Mouse (Mus musculus) heart, adult 11 months (tissue): ENCODE measurements at regions not wholly inside any gene's neighbourhood (a gene's known extent, or its start where the extent isn't known, plus 50 kb on each side); places are given as distances from the start of the nearest gene placed in this dataset.

Experiments
- DNase-seq: peaks from one replicate; pipeline ENCODE4 v3.0.0; 2022

- DNase-seq, result no peak
Measured at GRCm38 (mm10) chr2:131436149-131436548, 55.1 kb upstream of the Smox start.

- no peak for DNase-seq
Measured at GRCm38 (mm10) chr2:131430474-131430873, 60.8 kb upstream of the Smox start.

- DNase-seq, result no peak
Measured at GRCm38 (mm10) chr2:131428089-131428488, 63.2 kb upstream of the Smox start.

- no peak for DNase-seq
Measured at GRCm38 (mm10) chr2:131426941-131427340, 64.4 kb upstream of the Smox start.

GRCm38 (mm10) chr2:131423616-131424320, 67.5 kb upstream of the Smox start:
- DNase-seq, result peak; percentile 68

GRCm38 (mm10) chr2:131422907-131423445, 68.3 kb upstream of the Smox start:
- DNase-seq, result peak; percentile 97

GRCm38 (mm10) chr2:131418130-131418529, 65.4 kb upstream of the Rnf24 start:
- peak; percentile 61 for DNase-seq

GRCm38 (mm10) chr2:131417472-131417871, 64.8 kb upstream of the Rnf24 start:
- DNase-seq, result peak; percentile 79

GRCm38 (mm10) chr2:131416482-131416881, 63.8 kb upstream of the Rnf24 start:
- peak; percentile 95 for DNase-seq

GRCm38 (mm10) chr2:131410906-131411520, 58.3 kb upstream of the Rnf24 start:
- peak; percentile 66 for DNase-seq

- DNase-seq, result peak; percentile 86
Measured at GRCm38 (mm10) chr2:131407337-131407736, 54.6 kb upstream of the Rnf24 start.

GRCm38 (mm10) chr2:131404218-131404555, 51.5 kb upstream of the Rnf24 start:
- DNase-seq, result peak; percentile 84

- DNase-seq, result no peak
Measured at GRCm38 (mm10) chr2:131403543-131404217, 51.0 kb upstream of the Rnf24 start.
